Mouse (Mus musculus): ENCODE results near the gene Dglucy. TPM values are rescaled to one million over a fixed set of nuclear protein-coding genes. Genes with fewer than 3 reads are reported as not detected.
A peak's percentile ranks its signal among the peaks of the same experiment; 100 is the strongest.

Gene Dglucy
- polyA plus RNA-seq, 1 experiment from 2014 or later = 3.0 TPM

- ATAC-seq (replicated peaks; ENCODE audit: low FRiP score) = 0 out of 2 replicates have a peak, but pooled peaks have one; percentile 57
- H3K4me1 ChIP-seq = no peaks in the 10 kb centered on the region
- H3K4me2 ChIP-seq = no peak overlapping the region
- H3K4me3 ChIP-seq (replicated peaks) = no peak overlapping the region
- no peaks in the 10 kb centered on the region for H3K9me3 ChIP-seq (replicated peaks)
- H3K27me3 ChIP-seq = no peaks in the 10 kb centered on the region
- H3K27ac ChIP-seq = no peak overlapping the region
- peaks cover 84% of the 10 kb centered on the region for H3K36me3 ChIP-seq
- WGBS = 70% methylated on average over 14 of the region's 14 CpGs
- no peak overlapping the region for H3K9ac ChIP-seq
Observed at GRCm38 (mm10) chr12:100925644-100926619, 147.1 kb downstream of the Dglucy start.

- Histone ChIP-seq H3K36me3 (peaks cover 83% of the 10 kb centered on the region), H3K27me3 (no peaks in the 10 kb centered on the region), H3K4me2 (no peak overlapping the region), H3K27ac (no peak overlapping the region), H3K9ac (no peak overlapping the region), H3K4me3 (replicated peaks) (no peak overlapping the region), H3K4me1 (no peaks in the 10 kb centered on the region), H3K9me3 (replicated peaks) (no peaks in the 10 kb centered on the region)
- ATAC-seq (replicated peaks; ENCODE audit: low FRiP score) = no peak
- 92% methylated on average over 9 of the region's 9 CpGs for WGBS
Observed at GRCm38 (mm10) chr12:100928286-100928685, 149.4 kb downstream of the Dglucy start.

GRCm38 (mm10) chr12:100931653-100932052, 152.8 kb downstream of the Dglucy start:
- H3K27me3 ChIP-seq = no peaks in the 10 kb centered on the region
- 94% methylated on average over 14 of the region's 14 CpGs for WGBS
- no peaks in the 10 kb centered on the region for H3K9me3 ChIP-seq (replicated peaks)
- H3K36me3 ChIP-seq = peaks cover 86% of the 10 kb centered on the region
- H3K4me3 ChIP-seq (replicated peaks) = no peak overlapping the region
- no peak overlapping the region for H3K9ac ChIP-seq
- H3K27ac ChIP-seq = no peak overlapping the region
- ATAC-seq (replicated peaks; ENCODE audit: low FRiP score) = no peak
- H3K4me1 ChIP-seq = no peaks in the 10 kb centered on the region
- no peak overlapping the region for H3K4me2 ChIP-seq

GRCm38 (mm10) chr12:100934796-100935195, 155.9 kb downstream of the Dglucy start:
- no peak overlapping the region for H3K27ac ChIP-seq
- WGBS = 83% methylated on average over 5 of the region's 5 CpGs
- ATAC-seq (replicated peaks; ENCODE audit: low FRiP score) = no peak
- H3K4me2 ChIP-seq = no peak overlapping the region
- no peaks in the 10 kb centered on the region for H3K9me3 ChIP-seq (replicated peaks)
- H3K9ac ChIP-seq = no peak overlapping the region
- H3K36me3 ChIP-seq = peaks cover 80% of the 10 kb centered on the region
- no peak overlapping the region for H3K4me3 ChIP-seq (replicated peaks)
- no peaks in the 10 kb centered on the region for H3K27me3 ChIP-seq
- H3K4me1 ChIP-seq = peaks cover 13% of the 10 kb centered on the region; the same call in 1 of the 2 replicates

GRCm38 (mm10) chr12:100936116-100936515, 157.3 kb downstream of the Dglucy start:
- ATAC-seq (replicated peaks; ENCODE audit: low FRiP score) = 0 out of 2 replicates have a peak, but pooled peaks have one; percentile 13
- Histone ChIP-seq H3K9me3 (replicated peaks) (no peaks in the 10 kb centered on the region), H3K4me1 (peaks cover 13% of the 10 kb centered on the region; the same call in 1 of the 2 replicates), H3K36me3 (peaks cover 81% of the 10 kb centered on the region), H3K27ac (no peak overlapping the region), H3K4me3 (replicated peaks) (no peak overlapping the region), H3K9ac (no peak overlapping the region), H3K27me3 (no peaks in the 10 kb centered on the region), H3K4me2 (no peak overlapping the region)
- 30% methylated on average over 2 of the region's 2 CpGs for WGBS

- WGBS = 78% methylated on average over 4 of the region's 4 CpGs
- H3K4me1 ChIP-seq = peaks cover 13% of the 10 kb centered on the region; the same call in 1 of the 2 replicates
- H3K4me3 ChIP-seq (replicated peaks) = no peak overlapping the region
- peak overlapping the region; percentile 80 for H3K27ac ChIP-seq
- peaks cover 81% of the 10 kb centered on the region for H3K36me3 ChIP-seq
- H3K9ac ChIP-seq = no peak overlapping the region
- no peaks in the 10 kb centered on the region for H3K27me3 ChIP-seq
- 0 out of 2 replicates have a peak, but pooled peaks have one; percentile 7 for ATAC-seq (replicated peaks; ENCODE audit: low FRiP score)
- no peaks in the 10 kb centered on the region for H3K9me3 ChIP-seq (replicated peaks)
- no peak overlapping the region for H3K4me2 ChIP-seq
Observed at GRCm38 (mm10) chr12:100936737-100937136, 157.9 kb downstream of the Dglucy start.

- no peak overlapping the region for H3K9ac ChIP-seq
- peaks cover 79% of the 10 kb centered on the region for H3K36me3 ChIP-seq
- 54% methylated on average over 21 of the region's 21 CpGs for WGBS
- peak overlapping the region; percentile 80 for H3K27ac ChIP-seq
- ATAC-seq (replicated peaks; ENCODE audit: low FRiP score) = peak; percentile 47
- H3K4me3 ChIP-seq (replicated peaks) = no peak overlapping the region
- no peaks in the 10 kb centered on the region for H3K27me3 ChIP-seq
- H3K4me1 ChIP-seq = peaks cover 13% of the 10 kb centered on the region; the same call in 1 of the 2 replicates
- no peak overlapping the region for H3K4me2 ChIP-seq
- H3K9me3 ChIP-seq (replicated peaks) = no peaks in the 10 kb centered on the region
Observed at GRCm38 (mm10) chr12:100937441-100938360, 158.8 kb downstream of the Dglucy start.

GRCm38 (mm10) chr12:100941361-100941760, 162.5 kb downstream of the Dglucy start:
- Histone ChIP-seq H3K9ac (no peak overlapping the region), H3K4me1 (peaks cover 13% of the 10 kb centered on the region; the same call in 1 of the 2 replicates), H3K4me3 (replicated peaks) (no peak overlapping the region), H3K4me2 (no peak overlapping the region), H3K27ac (no peak overlapping the region), H3K27me3 (no peaks in the 10 kb centered on the region), H3K9me3 (replicated peaks) (no peaks in the 10 kb centered on the region), H3K36me3 (peaks cover 80% of the 10 kb centered on the region)
- no peak for ATAC-seq (replicated peaks; ENCODE audit: low FRiP score)
- 86% methylated on average over 3 of the region's 3 CpGs for WGBS

- H3K36me3 ChIP-seq = peaks cover 88% of the 10 kb centered on the region
- no peak overlapping the region for H3K4me2 ChIP-seq
- H3K9me3 ChIP-seq (replicated peaks) = no peaks in the 10 kb centered on the region
- H3K27me3 ChIP-seq = no peaks in the 10 kb centered on the region
- no peaks in the 10 kb centered on the region for H3K4me1 ChIP-seq
- WGBS = 72% methylated on average over 4 of the region's 4 CpGs
- H3K4me3 ChIP-seq (replicated peaks) = no peak overlapping the region
- H3K9ac ChIP-seq = no peak overlapping the region
- ATAC-seq (replicated peaks; ENCODE audit: low FRiP score) = no peak
- H3K27ac ChIP-seq = no peak overlapping the region
Observed at GRCm38 (mm10) chr12:100943146-100943545, 164.3 kb downstream of the Dglucy start.

GRCm38 (mm10) chr12:100944921-100945336, 166.1 kb downstream of the Dglucy start:
- 88% methylated on average over 21 of the region's 21 CpGs for WGBS
- 0 out of 2 replicates have a peak, but pooled peaks have one; percentile 27 for ATAC-seq (replicated peaks; ENCODE audit: low FRiP score)
- Histone ChIP-seq H3K36me3 (peaks cover 85% of the 10 kb centered on the region), H3K9ac (no peak overlapping the region), H3K4me3 (replicated peaks) (no peak overlapping the region), H3K27me3 (no peaks in the 10 kb centered on the region), H3K27ac (no peak overlapping the region), H3K4me2 (no peak overlapping the region), H3K4me1 (no peaks in the 10 kb centered on the region), H3K9me3 (replicated peaks) (no peaks in the 10 kb centered on the region)

GRCm38 (mm10) chr12:100945501-100945900, 166.6 kb downstream of the Dglucy start:
- no peak overlapping the region for H3K27ac ChIP-seq
- 71% methylated on average over 12 of the region's 12 CpGs for WGBS
- H3K4me3 ChIP-seq (replicated peaks) = no peak overlapping the region
- 0 out of 2 replicates have a peak, but pooled peaks have one; percentile 37 for ATAC-seq (replicated peaks; ENCODE audit: low FRiP score)
- no peaks in the 10 kb centered on the region for H3K4me1 ChIP-seq
- H3K4me2 ChIP-seq = no peak overlapping the region
- no peaks in the 10 kb centered on the region for H3K27me3 ChIP-seq
- no peak overlapping the region for H3K9ac ChIP-seq
- H3K36me3 ChIP-seq = peaks cover 80% of the 10 kb centered on the region
- H3K9me3 ChIP-seq (replicated peaks) = no peaks in the 10 kb centered on the region

All from kidney, embryonic 15.5 days (tissue).